Mouse (Mus musculus) MEL (cell line): ENCODE results near the gene Brdt. TPM values are rescaled to one million over a fixed set of nuclear protein-coding genes. Genes with fewer than 3 reads are reported as not detected.

ENCODE experiments used
- DNase-seq: peaks from one replicate; pipeline ENCODE4 v3.0.0; 2011; ENCODE audit warnings: low read depth, low spot score
- H3K27ac ChIP-seq: 2 replicates; pipeline ENCODE4 v1.5.1; 2012; ENCODE audit warnings: low read depth, mild to moderate bottlenecking, control low read depth, low read length, moderate library complexity; ENCODE audit not compliant: control insufficient read depth
- H3K27me3 ChIP-seq, 2 experiments: fragments of 150-350 bp in 1 of 2; sonication (generic) in 1 of 2; 2 replicates each; pipeline ENCODE4 v1.6.1; 2012; ENCODE audit warnings: low read length in 2 of 2, mild to moderate bottlenecking in 2 of 2, improper control_type of control experiment in 1 of 2, moderate library complexity in 1 of 2; ENCODE audit not compliant: insufficient read depth in 2 of 2, control insufficient read depth in 1 of 2
- H3K36me3 ChIP-seq, 2 experiments: 2 replicates each; pipeline ENCODE4 v1.6.1; 2012 to 2014; ENCODE audit warnings: low read length in 2 of 2, improper control_type of control experiment in 1 of 2, inconsistent platforms in 1 of 2, mild to moderate bottlenecking in 1 of 2; ENCODE audit not compliant: insufficient read depth in 2 of 2, control insufficient read depth in 1 of 2
- H3K4me1 ChIP-seq, 2 experiments: fragments of 150-350 bp in 1 of 2; sonication (generic) in 1 of 2; 2 replicates each; pipeline ENCODE4 v1.6.1; 2012; ENCODE audit warnings: low read length in 2 of 2, improper control_type of control experiment in 1 of 2, mild to moderate bottlenecking in 1 of 2; ENCODE audit not compliant: insufficient read depth in 2 of 2, control insufficient read depth in 1 of 2
- H3K4me3 ChIP-seq, 2 experiments: fragments of 150-350 bp in 1 of 2; sonication (generic) in 1 of 2; 2 replicates each; pipeline ENCODE4 v1.5.1; 2012; ENCODE audit warnings: low read depth in 2 of 2, low read length in 2 of 2, mild to moderate bottlenecking in 2 of 2, moderate library complexity in 2 of 2, control low read depth in 1 of 2, improper control_type of control experiment in 1 of 2; ENCODE audit not compliant: control insufficient read depth in 1 of 2, insufficient read depth in 1 of 2
- H3K79me2 ChIP-seq: 2 replicates; pipeline ENCODE4 v1.6.1; 2012; ENCODE audit warnings: mild to moderate bottlenecking, low read length, moderate library complexity; ENCODE audit not compliant: control insufficient read depth, poor library complexity, insufficient read depth
- H3K9ac ChIP-seq: 2 replicates; pipeline ENCODE4 v1.6.1; 2012; ENCODE audit warnings: low read depth, mild to moderate bottlenecking, control low read depth, low read length, moderate library complexity; ENCODE audit not compliant: control insufficient read depth, poor library complexity, severe bottlenecking
- H3K9me3 ChIP-seq: fragments of 150-350 bp; sonication (generic); replicated peaks from 2 replicates; pipeline ENCODE4 v1.6.1; 2012; ENCODE audit warnings: mild to moderate bottlenecking, low read length, improper control_type of control experiment, moderate library complexity; ENCODE audit not compliant: insufficient read depth
- BHLHE40 ChIP-seq: IDR thresholded peaks from 2 replicates; pipeline ENCODE4 v1.6.1; 2012; ENCODE audit warnings: low read depth, mild to moderate bottlenecking, inconsistent platforms, low read length, improper control_type of control experiment, borderline replicate concordance
- CTCF ChIP-seq, 3 experiments: IDR thresholded peaks in 2 of 3; conservative IDR thresholded peaks in 1 of 3; 2 replicates each; pipeline ENCODE4 v1.5.1; 2011 to 2012; ENCODE audit warnings: low read length in 3 of 3, low read depth in 2 of 3, mild to moderate bottlenecking in 2 of 3, improper control_type of control experiment in 1 of 3, inconsistent platforms in 1 of 3, mixed read lengths in 1 of 3, moderate library complexity in 1 of 3; ENCODE audit not compliant: control insufficient read depth in 1 of 3, insufficient read depth in 1 of 3, poor library complexity in 1 of 3, severe bottlenecking in 1 of 3
- E2F4 ChIP-seq: IDR thresholded peaks from 2 replicates; pipeline ENCODE4 v1.6.1; 2011; ENCODE audit warnings: low read depth, low read length, improper control_type of control experiment, borderline replicate concordance
- ETS1 ChIP-seq: IDR thresholded peaks from 2 replicates; pipeline ENCODE4 v1.6.1; 2012; ENCODE audit warnings: low read depth, mild to moderate bottlenecking, inconsistent platforms, low read length, improper control_type of control experiment, moderate library complexity
- GABPA ChIP-seq: IDR thresholded peaks from 2 replicates; pipeline ENCODE4 v1.6.1; 2012; ENCODE audit warnings: low read depth, mild to moderate bottlenecking, inconsistent platforms, low read length, improper control_type of control experiment, moderate library complexity
- GATA1 ChIP-seq: IDR thresholded peaks from 2 replicates; pipeline ENCODE4 v1.6.1; 2011; ENCODE audit warnings: low read depth, low read length, improper control_type of control experiment
- HCFC1 ChIP-seq: IDR thresholded peaks from 2 replicates; pipeline ENCODE4 v1.6.1; 2012; ENCODE audit warnings: low read depth, mild to moderate bottlenecking, inconsistent platforms, low read length, improper control_type of control experiment, moderate library complexity
- JUND ChIP-seq: IDR thresholded peaks from 2 replicates; pipeline ENCODE4 v1.6.1; 2011; ENCODE audit warnings: low read depth, mild to moderate bottlenecking, improper control_type of control experiment, low read length
- KAT2A ChIP-seq: conservative IDR thresholded peaks from 2 replicates; pipeline ENCODE4 v1.6.1; 2012; ENCODE audit warnings: low read depth, low read length, improper control_type of control experiment, inconsistent platforms
- MAFK ChIP-seq: IDR thresholded peaks from 2 replicates; pipeline ENCODE4 v1.6.1; 2011; ENCODE audit warnings: low read depth, mild to moderate bottlenecking, low read length, improper control_type of control experiment, borderline replicate concordance
- MEF2A ChIP-seq: IDR thresholded peaks from 2 replicates; pipeline ENCODE4 v1.6.1; 2014; ENCODE audit warnings: low read depth, mild to moderate bottlenecking, inconsistent platforms, low read length, improper control_type of control experiment; ENCODE audit not compliant: poor library complexity, insufficient replicate concordance, severe bottlenecking; ENCODE audit errors: extremely low read depth
- MYB ChIP-seq: IDR thresholded peaks from 2 replicates; pipeline ENCODE4 v1.6.1; 2011; ENCODE audit warnings: mild to moderate bottlenecking, low read depth, low read length, improper control_type of control experiment
- MYC ChIP-seq: IDR thresholded peaks from 2 replicates; pipeline ENCODE4 v1.6.1; 2011; ENCODE audit warnings: low read depth, mild to moderate bottlenecking, low read length, improper control_type of control experiment, moderate library complexity
- NELFE ChIP-seq: IDR thresholded peaks from 2 replicates; pipeline ENCODE4 v1.6.1; 2011; ENCODE audit warnings: low read depth, low read length, improper control_type of control experiment
- POLR2A ChIP-seq, 2 experiments: IDR thresholded peaks; 2 replicates each; pipeline ENCODE4 v1.6.1; 2011 to 2012; ENCODE audit warnings: low read length in 2 of 2, mild to moderate bottlenecking in 2 of 2, control low read depth in 1 of 2, improper control_type of control experiment in 1 of 2, low read depth in 1 of 2, moderate library complexity in 1 of 2; ENCODE audit not compliant: control insufficient read depth in 1 of 2, insufficient read depth in 1 of 2, poor library complexity in 1 of 2
- POLR2AphosphoS2 ChIP-seq: IDR thresholded peaks from 2 replicates; pipeline ENCODE4 v1.6.1; 2011; ENCODE audit warnings: low read length, improper control_type of control experiment
- RAD21 ChIP-seq: IDR thresholded peaks from 2 replicates; pipeline ENCODE4 v1.6.1; 2011; ENCODE audit warnings: mild to moderate bottlenecking, low read depth, low read length, improper control_type of control experiment
- SIN3A ChIP-seq: IDR thresholded peaks from 2 replicates; pipeline ENCODE4 v1.6.1; 2012; ENCODE audit warnings: low read length, improper control_type of control experiment, inconsistent platforms
- TAL1 ChIP-seq: IDR thresholded peaks from 2 replicates; pipeline ENCODE4 v1.6.1; 2012; ENCODE audit warnings: mild to moderate bottlenecking, inconsistent platforms, low read length, moderate library complexity, mixed read lengths
- TBP ChIP-seq: IDR thresholded peaks from 2 replicates; pipeline ENCODE4 v1.8.0; 2011; ENCODE audit warnings: low read depth, low read length, improper control_type of control experiment
- TCF12 ChIP-seq: IDR thresholded peaks from 2 replicates; pipeline ENCODE4 v1.6.1; 2014; ENCODE audit warnings: low read depth, mild to moderate bottlenecking, inconsistent platforms, low read length, improper control_type of control experiment, moderate library complexity
- UBTF ChIP-seq: IDR thresholded peaks from 2 replicates; pipeline ENCODE4 v1.6.1; 2012; ENCODE audit warnings: low read depth, mild to moderate bottlenecking, inconsistent platforms, low read length, improper control_type of control experiment, moderate library complexity, borderline replicate concordance; ENCODE audit not compliant: insufficient read depth
- ZC3H11A ChIP-seq: IDR thresholded peaks from 2 replicates; pipeline ENCODE4 v1.6.1; 2012; ENCODE audit warnings: low read depth, mild to moderate bottlenecking, inconsistent platforms, low read length, improper control_type of control experiment
- ZNF384 ChIP-seq: IDR thresholded peaks from 2 replicates; pipeline ENCODE4 v1.6.1; 2012; ENCODE audit warnings: low read depth, mild to moderate bottlenecking, inconsistent platforms, low read length, improper control_type of control experiment
- polyA plus RNA-seq, 2 experiments: library from polyadenylated mRNA; stranded (reverse) in 1 of 2; unstranded in 1 of 2; fragments of >175 nt in 1 of 2; fragments of >200 nt in 1 of 2; gene quantifications; 2 replicates each; pipeline versions ENCODE4 v1.2.1 to v1.2.4; 2012; ENCODE audit warnings: low replicate concordance in 2 of 2, low read depth in 1 of 2; ENCODE audit not compliant: insufficient read length in 2 of 2, insufficient read depth in 1 of 2, missing spikeins in 1 of 2
- total RNA-seq: library from RNA; depleted of rRNA; stranded (reverse); fragments of 300-350 nt; gene quantifications from 2 replicates; pipeline ENCODE4 v1.2.3, GENCODE M21; 2012

Brdt gene
- total and polyA plus RNA-seq, 3 experiments: 10.3 to 16.7 TPM; not detected in 1

DNA sequence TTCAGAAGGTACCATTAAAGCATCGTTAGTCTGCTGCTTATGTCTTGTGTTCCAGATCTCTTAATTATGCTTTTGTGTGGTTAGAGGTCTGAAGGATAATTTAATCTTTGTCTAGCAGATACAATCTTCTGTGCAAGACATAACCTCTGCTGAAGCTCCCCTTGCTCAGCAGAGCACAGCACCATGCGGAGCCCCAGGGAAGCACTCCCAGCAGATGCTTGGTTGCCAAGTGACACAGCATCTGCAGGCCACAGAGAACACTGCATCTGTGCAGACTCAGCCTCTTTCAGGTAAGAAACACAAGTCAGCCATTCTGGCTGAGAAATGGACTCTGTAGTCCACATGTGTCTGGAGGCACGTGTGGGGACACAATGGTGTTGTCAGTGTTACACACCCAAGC lies 39.1 kb downstream of the Brdt start:
- H3K27ac ChIP-seq: no peak overlapping the region
- no peak for TF ChIP-seq NELFE
- TF ChIP-seq JUND: no peak
- TF ChIP-seq UBTF: no peak
- no peak for TF ChIP-seq ZC3H11A
- TF ChIP-seq HCFC1: no peak
- TF ChIP-seq KAT2A: no peak
- no peak for TF ChIP-seq ZNF384
- TF ChIP-seq MYC: no peak
- TF ChIP-seq E2F4: no peak
- no peak for TF ChIP-seq POLR2A (IDR thresholded peaks at IDR 0.05; ENCODE audit: control insufficient read depth in 1 of 2, insufficient read depth in 1 of 2, low read depth in 1 of 2, low read length in 2 of 2, poor library complexity in 1 of 2)
- TF ChIP-seq BHLHE40: no peak
- TF ChIP-seq POLR2AphosphoS2: no peak
- no peak for TF ChIP-seq TCF12
- no peak for TF ChIP-seq ETS1
- no peak for TF ChIP-seq GABPA
- TF ChIP-seq RAD21: no peak
- no peaks in the 10 kb centered on the region for H3K27me3 ChIP-seq
- no peaks in the 10 kb centered on the region for H3K4me1 ChIP-seq
- no peak for DNase-seq
- no peaks in the 10 kb centered on the region for H3K36me3 ChIP-seq
- H3K9ac ChIP-seq: no peak overlapping the region
- no peaks in the 10 kb centered on the region for H3K79me2 ChIP-seq
- no peaks in the 10 kb centered on the region for H3K9me3 ChIP-seq
- H3K4me3 ChIP-seq: no peak overlapping the region

DNA sequence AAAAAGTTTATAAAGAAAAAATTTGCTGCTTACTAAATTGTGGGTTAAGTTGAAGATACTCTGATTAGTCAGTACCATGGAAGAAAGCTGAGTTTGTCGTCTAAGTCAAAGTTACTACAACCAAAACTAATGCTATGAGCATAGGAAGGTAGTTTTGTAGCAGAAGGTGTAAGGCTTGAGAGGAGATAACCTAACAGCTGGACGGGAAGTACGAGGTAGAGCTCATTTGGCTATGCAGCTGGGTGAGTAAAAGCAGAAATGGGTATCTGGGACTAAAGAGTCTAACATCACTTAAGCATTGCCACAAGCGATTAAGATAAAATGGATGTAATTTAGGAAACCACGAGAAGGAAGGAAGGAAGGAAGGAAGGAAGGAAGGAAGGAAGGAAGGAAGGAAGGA lies 40.4 kb downstream of the Brdt start:
- H3K79me2 ChIP-seq: no peaks in the 10 kb centered on the region
- no peak overlapping the region for H3K4me3 ChIP-seq
- no peak overlapping the region for H3K27ac ChIP-seq
- no peaks in the 10 kb centered on the region for H3K9me3 ChIP-seq
- no peaks in the 10 kb centered on the region for H3K36me3 ChIP-seq
- no peak for DNase-seq
- TF ChIP-seq SIN3A (no peak), RAD21 (no peak), TAL1 (no peak), MYB (no peak), CTCF (IDR thresholded peaks at IDR 0.05 in 2 of 3, conservative IDR thresholded peaks at IDR 0.05 in 1 of 3; ENCODE audit: control insufficient read depth in 1 of 3, insufficient read depth in 1 of 3, low read depth in 2 of 3, low read length in 3 of 3, poor library complexity in 1 of 3, severe bottlenecking in 1 of 3) (no peak), NELFE (no peak), GATA1 (no peak), UBTF (no peak), MYC (no peak), MAFK (no peak), JUND (no peak), MEF2A (no peak), POLR2A (IDR thresholded peaks at IDR 0.05; ENCODE audit: control insufficient read depth in 1 of 2, insufficient read depth in 1 of 2, low read depth in 1 of 2, low read length in 2 of 2, poor library complexity in 1 of 2) (no peak), TBP (no peak), BHLHE40 (no peak), ZC3H11A (no peak)
- no peaks in the 10 kb centered on the region for H3K27me3 ChIP-seq
- H3K9ac ChIP-seq: no peak overlapping the region
- H3K4me1 ChIP-seq: no peaks in the 10 kb centered on the region
